In genomic region chr7:45150321-45150720, GRCm38 (mm10) we compare ENCODE assay signal across 14 mouse cellular contexts. TPM values are rescaled to one million over a fixed set of nuclear protein-coding genes. Genes with fewer than 3 reads are reported as not detected.
A peak's percentile ranks its signal among the peaks of the same experiment; 100 is the strongest.
DNase-seq lines count a peak whose midpoint lies in the region; ATAC-seq and TF ChIP-seq lines count a peak whose summit lies in the region.
"Had no signal": no experiment of that assay in that cellular context is flagged by ENCODE, and none has a peak within 500 bp of the region (broad histone marks: within the 10 kb centered on the region; RNA-seq: fewer than 3 reads in every experiment).

No protein-coding gene starts in this region.

- no peak for TF ChIP-seq EP300 in heart, adult 2 months (IDR thresholded peaks at IDR 0.05; ENCODE audit: insufficient read depth, low read depth, low read length)
- TF ChIP-seq EP300 in liver, postnatal 0 days (IDR thresholded peaks at IDR 0.05; ENCODE audit: low read depth): no peak

- no peaks in the 10 kb centered on the region for H3K9me3 ChIP-seq in liver, postnatal 0 days (ENCODE audit: low read length)
- H3K9me3 ChIP-seq in liver, embryonic 12.5 days (replicated peaks): no peaks in the 10 kb centered on the region
- H3K9me3 ChIP-seq in limb, embryonic 10.5 days (replicated peaks): no peaks in the 10 kb centered on the region
- H3K9me3 ChIP-seq: hindbrain, embryonic 15.5 days; liver, embryonic 15.5 days had no signal

- no peak for TF ChIP-seq CTCF in heart, adult 2 months (IDR thresholded peaks at IDR 0.05)
- no peak for TF ChIP-seq CTCF in liver, postnatal 0 days (IDR thresholded peaks at IDR 0.05; ENCODE audit: low read depth)

- H3K4me2 ChIP-seq in liver, postnatal 0 days (ENCODE audit: low read depth, low read length): no peak overlapping the region
- no peak overlapping the region for H3K4me2 ChIP-seq in liver, embryonic 12.5 days
- H3K4me2 ChIP-seq: hindbrain, embryonic 15.5 days; liver, embryonic 15.5 days had no signal

- no peak overlapping the region for H3K4me3 ChIP-seq in heart, adult 2 months
- H3K4me3 ChIP-seq in liver, postnatal 0 days (ENCODE audit: low read depth, low read length): no peak overlapping the region
- no peak overlapping the region for H3K4me3 ChIP-seq in liver, embryonic 12.5 days
- 0 out of 2 replicates have a peak overlapping the region, but pooled peaks have one; percentile 10 for H3K4me3 ChIP-seq in limb, embryonic 10.5 days
- H3K4me3 ChIP-seq: hindbrain, embryonic 15.5 days; liver, embryonic 15.5 days had no signal

- DNase-seq in heart, adult 2 months: no peak
- DNase-seq in heart, adult 18-20 months: no peak
- DNase-seq in liver, postnatal 0 days: no peak
- DNase-seq in R1 (ENCODE audit: low read depth, low spot score): peak; percentile 61
- DNase-seq in limb, embryonic 10.5 days (ENCODE audit: low spot score): no peak
- no peak for DNase-seq in urinary bladder, postnatal 4 days (ENCODE audit: low spot score in 2 of 2)
- no peak for DNase-seq in thymus, postnatal 0 days (ENCODE audit: low spot score)
- DNase-seq: cerebellum, adult 8-10 months; gastrocnemius, postnatal 36 days had no signal

- intact Hi-C loops in heart, adult 2 months (cut with DNase I): no loop called here

- peaks cover 2% of the 10 kb centered on the region for H3K36me3 ChIP-seq in heart, adult 2 months (ENCODE audit: control insufficient read depth, insufficient read depth, low read length)
- H3K36me3 ChIP-seq in liver, postnatal 0 days (replicated peaks; ENCODE audit: insufficient read depth, low read length): peaks cover 13% of the 10 kb centered on the region
- H3K36me3 ChIP-seq in liver, embryonic 12.5 days: peaks cover 36% of the 10 kb centered on the region
- peaks cover 37% of the 10 kb centered on the region for H3K36me3 ChIP-seq in limb, embryonic 10.5 days
- H3K36me3 ChIP-seq: hindbrain, embryonic 15.5 days had no signal

- 65% methylated on average over 4 of the region's 4 CpGs for WGBS in heart, adult 2 months
- WGBS in liver, postnatal 0 days (ENCODE audit: insufficient replicate concordance): 76% methylated on average over 4 of the region's 4 CpGs
- WGBS in liver, embryonic 12.5 days (ENCODE audit: insufficient replicate concordance): 73% methylated on average over 4 of the region's 4 CpGs
- 56% methylated on average over 4 of the region's 4 CpGs for WGBS in limb, embryonic 10.5 days

- H3K4me1 ChIP-seq in heart, adult 2 months (ENCODE audit: control insufficient read depth, insufficient read depth, low read length): peaks cover 6% of the 10 kb centered on the region; the same call in 1 of the 2 replicates
- H3K4me1 ChIP-seq in liver, postnatal 0 days (ENCODE audit: insufficient read depth): peaks cover 26% of the 10 kb centered on the region
- peaks cover 48% of the 10 kb centered on the region for H3K4me1 ChIP-seq in liver, embryonic 12.5 days
- peaks cover 44% of the 10 kb centered on the region for H3K4me1 ChIP-seq in limb, embryonic 10.5 days

- TF ChIP-seq POLR2A in heart, adult 2 months (IDR thresholded peaks at IDR 0.05; ENCODE audit: insufficient read depth, low read depth, low read length): no peak

- ATAC-seq in liver, postnatal 0 days: no peak
- no peak for ATAC-seq in liver, embryonic 12.5 days

- H3K27me3 ChIP-seq in heart, adult 2 months (ENCODE audit: control insufficient read depth, insufficient read depth, low read length): no peaks in the 10 kb centered on the region
- no peaks in the 10 kb centered on the region for H3K27me3 ChIP-seq in liver, postnatal 0 days (ENCODE audit: insufficient read depth, low read length)
- H3K27me3 ChIP-seq in liver, embryonic 12.5 days (replicated peaks): no peaks in the 10 kb centered on the region
- H3K27me3 ChIP-seq in limb, embryonic 10.5 days (ENCODE audit: low read depth, poor library complexity, severe bottlenecking): no peaks in the 10 kb centered on the region
- H3K27me3 ChIP-seq: hindbrain, embryonic 15.5 days; liver, embryonic 15.5 days had no signal

- H3K9ac ChIP-seq in heart, adult 2 months (ENCODE audit: low read depth, low read length): no peak overlapping the region
- H3K9ac ChIP-seq in liver, postnatal 0 days (replicated peaks): no peak overlapping the region
- no peak overlapping the region for H3K9ac ChIP-seq in liver, embryonic 12.5 days
- H3K9ac ChIP-seq: hindbrain, embryonic 15.5 days; liver, embryonic 15.5 days had no signal

- peak overlapping the region; percentile 52; the same call in 1 of the 2 replicates for H3K27ac ChIP-seq in heart, adult 2 months
- 0 out of 2 replicates have a peak overlapping the region, but pooled peaks have one; percentile 22 for H3K27ac ChIP-seq in liver, postnatal 0 days (ENCODE audit: low read depth)
- no peak overlapping the region for H3K27ac ChIP-seq in liver, embryonic 12.5 days
- H3K27ac ChIP-seq in limb, embryonic 10.5 days: peak overlapping the region; percentile 74
- H3K27ac ChIP-seq: liver, embryonic 15.5 days had no signal

- H3K79me2 ChIP-seq in heart, adult 2 months (replicated peaks; ENCODE audit: control insufficient read depth, insufficient read depth, low read length): no peaks in the 10 kb centered on the region

RNA-seq across cellular contexts. Expression of gene Pih1d1, which starts 3.8 kb away (rescaled TPM):
- total RNA-seq in heart, adult 2 months (2021): 10 to 100 TPM; 33.8 to 36.7 TPM
- 48.1 and 51.2 TPM in 2 replicates for polyA plus RNA-seq in heart, adult 2 months (2012; rRNA removed)
- 10 to 100 TPM; 35.5 to 42.7 TPM for total RNA-seq in heart, adult 18-20 months (2021)
- 37.6 and 37.8 TPM in 2 replicates for polyA plus RNA-seq in liver, postnatal 0 days (2015; fragmentation: Nextera tagmentation; extraction: Ambion mirVana)
- polyA plus RNA-seq in liver, embryonic 12.5 days (2016; fragmentation: Nextera tagmentation; extraction: Ambion mirVana): 60.5 and 61.7 TPM in 2 replicates
- polyA plus RNA-seq in limb, embryonic 10.5 days (2016; fragmentation: Nextera tagmentation; extraction: Ambion mirVana): 105 and 109 TPM in 2 replicates
- 88.2 and 93.1 TPM in 2 replicates for polyA plus RNA-seq in thymus, postnatal 0 days (2015; fragmentation: Nextera tagmentation; extraction: Ambion mirVana)

RNA-seq across cellular contexts. Expression of gene Aldh16a1, which starts 4.1 kb away (rescaled TPM):
- 10 to 100 TPM; 19.7 to 25.1 TPM for total RNA-seq in heart, adult 2 months (2021)
- 23.5 and 23.9 TPM in 2 replicates for polyA plus RNA-seq in heart, adult 2 months (2012; rRNA removed)
- 10 to 100 TPM; 21.5 to 26.8 TPM for total RNA-seq in heart, adult 18-20 months (2021)
- 26.8 and 29.6 TPM in 2 replicates for polyA plus RNA-seq in liver, postnatal 0 days (2015; fragmentation: Nextera tagmentation; extraction: Ambion mirVana)
- polyA plus RNA-seq in liver, embryonic 12.5 days (2016; fragmentation: Nextera tagmentation; extraction: Ambion mirVana): 35.9 and 41.2 TPM in 2 replicates
- 54.2 and 63.7 TPM in 2 replicates for polyA plus RNA-seq in limb, embryonic 10.5 days (2016; fragmentation: Nextera tagmentation; extraction: Ambion mirVana)
- polyA plus RNA-seq in thymus, postnatal 0 days (2015; fragmentation: Nextera tagmentation; extraction: Ambion mirVana): 41.6 and 43.3 TPM in 2 replicates

RNA-seq across cellular contexts. Expression of gene Slc17a7, which starts 13.4 kb away (rescaled TPM):
- 10 to 100 TPM; 18.3 to 24.3 TPM for total RNA-seq in heart, adult 2 months (2021)
- polyA plus RNA-seq in heart, adult 2 months (2012; rRNA removed): 29.1 and 36.8 TPM in 2 replicates
- 10 to 100 TPM; 29.7 to 32.4 TPM for total RNA-seq in heart, adult 18-20 months (2021)
- not detected in 2 replicates for polyA plus RNA-seq in liver, postnatal 0 days (2015; fragmentation: Nextera tagmentation; extraction: Ambion mirVana)
- not detected in 2 replicates for polyA plus RNA-seq in liver, embryonic 12.5 days (2016; fragmentation: Nextera tagmentation; extraction: Ambion mirVana)
- polyA plus RNA-seq in limb, embryonic 10.5 days (2016; fragmentation: Nextera tagmentation; extraction: Ambion mirVana): 0.06 TPM in 1 of 2 replicates, not detected in the other
- 0.06 TPM in 1 of 2 replicates, not detected in the other for polyA plus RNA-seq in thymus, postnatal 0 days (2015; fragmentation: Nextera tagmentation; extraction: Ambion mirVana)
- polyA plus RNA-seq: liver, embryonic 15.5 days had no signal

RNA-seq across cellular contexts. Expression of gene Flt3l, which starts 14.1 kb away (rescaled TPM):
- total RNA-seq in heart, adult 2 months (2021): 1 to 10 TPM; 5.5 to 6.4 TPM
- 47.4 and 59.1 TPM in 2 replicates for polyA plus RNA-seq in heart, adult 2 months (2012; rRNA removed)
- total RNA-seq in heart, adult 18-20 months (2021): 1 to 10 TPM; 2.7 to 5.3 TPM
- polyA plus RNA-seq in liver, postnatal 0 days (2015; fragmentation: Nextera tagmentation; extraction: Ambion mirVana): 2.0 and 2.3 TPM in 2 replicates
- 5.1 and 5.7 TPM in 2 replicates for polyA plus RNA-seq in liver, embryonic 12.5 days (2016; fragmentation: Nextera tagmentation; extraction: Ambion mirVana)
- 1.4 and 1.5 TPM in 2 replicates for polyA plus RNA-seq in limb, embryonic 10.5 days (2016; fragmentation: Nextera tagmentation; extraction: Ambion mirVana)
- 21.5 and 24.5 TPM in 2 replicates for polyA plus RNA-seq in thymus, postnatal 0 days (2015; fragmentation: Nextera tagmentation; extraction: Ambion mirVana)

RNA-seq across cellular contexts. Expression of gene Gm45713, which starts 14.3 kb away (rescaled TPM):
- total RNA-seq in heart, adult 2 months (2021): under 1 TPM in 1 of 2 experiments, not detected in 1; 0.80 TPM
- 4.5 and 4.6 TPM in 2 replicates for polyA plus RNA-seq in heart, adult 2 months (2012; rRNA removed)
- under 1 TPM; 0.26 to 0.47 TPM for total RNA-seq in heart, adult 18-20 months (2021)
- 0.27 and 0.70 TPM in 2 replicates for polyA plus RNA-seq in liver, postnatal 0 days (2015; fragmentation: Nextera tagmentation; extraction: Ambion mirVana)
- 0.27 and 0.59 TPM in 2 replicates for polyA plus RNA-seq in liver, embryonic 12.5 days (2016; fragmentation: Nextera tagmentation; extraction: Ambion mirVana)
- polyA plus RNA-seq in limb, embryonic 10.5 days (2016; fragmentation: Nextera tagmentation; extraction: Ambion mirVana): not detected in 2 replicates
- polyA plus RNA-seq in thymus, postnatal 0 days (2015; fragmentation: Nextera tagmentation; extraction: Ambion mirVana): 1.5 and 2.2 TPM in 2 replicates
- total RNA-seq: adrenal gland, postnatal 4 days; gastrocnemius, postnatal 36 days; left cerebral cortex, adult 18-20 months had no signal
- polyA plus RNA-seq: hindbrain, embryonic 15.5 days; liver, embryonic 15.5 days had no signal

Comparison
In these comparisons a context has a peak if more than half of its experiments do, and no peak if none do; other contexts are left out.
1. RNA of gene Slc17a7, which starts 13.4 kb away (polyA plus RNA-seq): 29.1 to 36.8 TPM in heart, adult 2 months; 0.06 TPM in limb, embryonic 10.5 days, 0.06 TPM in thymus, postnatal 0 days, not detected in liver, embryonic 12.5 days and not detected in liver, postnatal 0 days; every median in the first group is over 10 times any median in the second.